Mouse (Mus musculus) liver, embryonic 12.5 days (tissue): ENCODE measurements around the gene Gm14085. TPM values are rescaled to one million over a fixed set of nuclear protein-coding genes. Genes with fewer than 3 reads are reported as not detected.
"Not testable (repeated sequence)": the region's sequence is repeated elsewhere in the genome, so short reads cannot be mapped to it uniquely, and the experiment has no call there.

Source experiments
- ATAC-seq: fragments of 200-750 bp; cut with Nextera tagmentation; 2 replicates; pipeline ENCODE4 v1.8.0; 2017; ENCODE audit warnings: moderate number of reproducible peaks, mild to moderate bottlenecking, moderate library complexity
- H3K27ac ChIP-seq: fragments of 300-500 bp; sonication (generic); 2 replicates; pipeline ENCODE4 v1.5.1; 2016; ENCODE audit warnings: mild to moderate bottlenecking
- H3K27me3 ChIP-seq: fragments of 300-500 bp; sonication (generic); replicated peaks from 2 replicates; pipeline ENCODE4 v1.6.1; 2016; ENCODE audit warnings: mild to moderate bottlenecking, moderate library complexity
- H3K36me3 ChIP-seq: fragments of 300-500 bp; sonication (generic); 2 replicates; pipeline ENCODE4 v1.6.1; 2016; ENCODE audit warnings: mild to moderate bottlenecking, moderate library complexity
- H3K4me1 ChIP-seq: fragments of 300-500 bp; sonication (generic); 2 replicates; pipeline ENCODE4 v1.6.1; 2016
- H3K4me2 ChIP-seq: fragments of 300-500 bp; sonication (generic); 2 replicates; pipeline ENCODE4 v1.6.1; 2016; ENCODE audit warnings: mild to moderate bottlenecking, moderate library complexity
- H3K4me3 ChIP-seq: fragments of 300-500 bp; sonication (generic); 2 replicates; pipeline ENCODE4 v1.5.1; 2016; ENCODE audit warnings: mild to moderate bottlenecking, moderate library complexity
- H3K9ac ChIP-seq: fragments of 300-500 bp; sonication (generic); 2 replicates; pipeline ENCODE4 v1.6.1; 2016; ENCODE audit warnings: mild to moderate bottlenecking, moderate library complexity
- H3K9me3 ChIP-seq: fragments of 300-500 bp; sonication (generic); replicated peaks from 2 replicates; pipeline ENCODE4 v1.6.1; 2016; ENCODE audit warnings: mild to moderate bottlenecking, moderate library complexity
- WGBS: fragments of 180-500 bp; shearing (Covaris S2); methylation state at CpG from one replicate; pipeline ENCODE4 v1.1.7; 2016; ENCODE audit not compliant: insufficient replicate concordance; 5-methylcytosine and 5-hydroxymethylcytosine counted together
- polyA plus RNA-seq: library from polyadenylated mRNA; unstranded; fragments of >200 nt; fragmentation: Nextera tagmentation; extraction: Ambion mirVana; gene quantifications from 2 replicates; pipeline ENCODE4 v1.2.1, GENCODE M21; 2016

Gm14085 gene
- polyA plus RNA-seq, 1 experiment from 2014 or later = not detected

- not testable (repeated sequence) for H3K4me2 ChIP-seq, H3K4me1 ChIP-seq, ATAC-seq, H3K27me3 ChIP-seq, H3K27ac ChIP-seq, H3K36me3 ChIP-seq, H3K9ac ChIP-seq, H3K9me3 ChIP-seq, H3K4me3 ChIP-seq
Measured at GRCm38 (mm10) chr2:122486122-122486521, 1.4 kb downstream of the Gm14085 start.

DNA sequence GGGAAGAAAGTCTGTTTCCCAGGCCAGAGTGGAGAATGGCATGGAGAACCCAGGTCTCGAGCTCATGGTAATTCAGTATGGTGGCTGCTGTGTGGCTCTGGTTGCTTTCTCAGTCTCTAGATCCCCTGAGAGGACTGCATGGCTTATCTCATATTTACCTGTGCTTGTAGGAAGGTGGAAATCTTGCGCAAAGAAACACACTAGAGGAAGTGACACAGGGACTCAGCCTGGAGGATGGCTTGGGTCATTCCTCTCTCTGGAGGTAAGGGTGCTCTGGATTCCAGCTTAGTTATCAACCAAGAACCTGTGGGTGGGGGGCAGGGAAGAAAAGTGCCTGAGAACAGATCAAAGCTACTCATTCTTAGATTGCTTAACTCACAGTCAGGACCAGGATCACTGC, 1.9 kb downstream of the Gm14085 start:
- Histone ChIP-seq H3K9me3 (no peaks in the 10 kb centered on the region), H3K9ac (no peak overlapping the region), H3K27me3 (no peaks in the 10 kb centered on the region), H3K4me1 (no peaks in the 10 kb centered on the region), H3K36me3 (no peaks in the 10 kb centered on the region), H3K4me2 (no peak overlapping the region), H3K27ac (no peak overlapping the region), H3K4me3 (no peak overlapping the region)
- no peak for ATAC-seq
- 58% methylated on average over 2 of the region's 2 CpGs for WGBS

DNA sequence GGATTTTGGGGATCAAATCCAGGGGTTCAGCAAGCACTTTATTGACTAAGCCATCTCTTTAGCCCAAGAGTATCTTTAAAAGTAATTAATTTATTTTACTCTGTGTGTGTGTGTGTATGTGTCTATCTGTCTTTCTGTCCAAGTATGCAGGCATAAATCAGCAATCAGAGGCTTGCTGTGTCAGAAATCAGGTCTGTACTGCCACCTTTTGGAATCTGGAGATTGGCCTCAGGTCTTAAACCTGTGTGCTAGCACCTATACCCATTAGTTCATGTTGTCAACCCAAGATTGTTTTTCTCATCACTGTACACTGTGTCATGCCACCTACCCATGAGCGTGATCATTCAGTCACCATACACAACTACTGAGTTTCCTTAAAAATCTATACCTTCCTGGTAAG, 45.0 kb downstream of the Gm14085 start:
- not testable (repeated sequence) for H3K4me3 ChIP-seq, ATAC-seq, H3K27me3 ChIP-seq, H3K4me2 ChIP-seq, H3K9ac ChIP-seq, H3K9me3 ChIP-seq, H3K27ac ChIP-seq, H3K4me1 ChIP-seq, H3K36me3 ChIP-seq
- WGBS = 72% methylated on average over 1 of the region's 1 CpGs

- H3K27ac ChIP-seq = no peak overlapping the region
- no peak overlapping the region for H3K9ac ChIP-seq
- no peaks in the 10 kb centered on the region for H3K9me3 ChIP-seq
- ATAC-seq = no peak
- no peaks in the 10 kb centered on the region for H3K4me1 ChIP-seq
- H3K36me3 ChIP-seq = no peaks in the 10 kb centered on the region
- 61% methylated on average over 7 of the region's 7 CpGs for WGBS
- H3K4me2 ChIP-seq = no peak overlapping the region
- H3K4me3 ChIP-seq = no peak overlapping the region
- H3K27me3 ChIP-seq = no peaks in the 10 kb centered on the region
Measured at GRCm38 (mm10) chr2:122531290-122531689, 46.5 kb downstream of the Gm14085 start.

DNA sequence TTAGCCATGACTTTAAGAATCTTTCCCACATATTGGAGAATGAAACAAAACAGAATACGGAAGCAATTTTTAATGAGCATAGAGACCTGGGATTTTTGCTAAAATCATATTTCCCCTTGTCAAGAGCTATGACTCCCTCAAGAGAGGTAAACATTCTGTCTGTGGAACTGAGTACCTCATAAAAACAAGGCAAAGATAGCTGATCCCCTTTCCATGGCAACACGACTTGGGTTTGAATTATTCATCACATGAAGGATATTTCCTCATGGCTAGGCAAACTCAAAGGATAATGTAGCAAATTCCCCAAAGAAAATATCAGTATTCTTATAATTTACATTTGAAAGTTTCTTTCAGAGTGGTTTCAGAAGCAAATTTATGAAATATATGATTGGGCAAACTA, 47.0 kb downstream of the Gm14085 start:
- no peak overlapping the region for H3K27ac ChIP-seq
- 61% methylated on average over 2 of the region's 2 CpGs for WGBS
- no peaks in the 10 kb centered on the region for H3K4me1 ChIP-seq
- H3K27me3 ChIP-seq = no peaks in the 10 kb centered on the region
- H3K9ac ChIP-seq = no peak overlapping the region
- no peaks in the 10 kb centered on the region for H3K36me3 ChIP-seq
- H3K9me3 ChIP-seq = no peaks in the 10 kb centered on the region
- H3K4me2 ChIP-seq = no peak overlapping the region
- H3K4me3 ChIP-seq = no peak overlapping the region
- ATAC-seq = no peak

DNA sequence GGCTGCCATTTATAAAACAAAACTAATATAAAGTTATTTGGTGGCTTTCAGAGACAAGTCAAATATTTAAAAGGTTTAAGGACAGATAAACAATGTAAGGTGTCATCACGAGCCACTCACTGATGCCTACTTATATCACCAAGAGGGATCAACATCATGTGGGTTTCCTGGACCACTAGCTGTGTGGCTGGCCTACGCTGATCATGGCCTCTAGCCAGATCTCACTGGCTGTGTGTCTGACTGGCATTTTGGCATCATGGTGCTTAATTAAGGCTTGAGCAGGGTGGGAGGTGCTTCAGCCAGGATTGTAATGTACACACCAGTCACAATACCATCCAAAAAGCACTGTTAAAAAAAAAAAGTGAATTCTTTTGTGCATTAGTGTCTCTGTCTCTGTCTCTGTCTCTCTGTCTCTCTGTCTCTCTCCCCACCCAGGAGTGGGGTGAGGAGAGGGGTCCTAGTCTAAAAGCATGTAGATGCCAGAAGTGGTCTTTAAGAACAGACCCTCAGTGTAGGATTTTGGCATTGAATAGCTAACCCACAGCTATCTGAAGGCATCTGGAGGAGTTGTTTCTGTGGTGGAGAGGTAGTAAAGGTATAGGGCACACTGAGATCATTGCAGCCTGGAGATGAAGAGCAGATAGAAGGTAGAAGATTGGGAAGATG, 47.5 kb downstream of the Gm14085 start:
- Histone ChIP-seq H3K4me1 (no peaks in the 10 kb centered on the region), H3K27ac (no peak overlapping the region), H3K4me2 (no peak overlapping the region), H3K27me3 (no peaks in the 10 kb centered on the region), H3K4me3 (no peak overlapping the region), H3K9me3 (no peaks in the 10 kb centered on the region), H3K9ac (no peak overlapping the region), H3K36me3 (no peaks in the 10 kb centered on the region)
- no peak for ATAC-seq
- 60% methylated on average over 2 of the region's 2 CpGs for WGBS

- Histone ChIP-seq H3K4me1 (no peaks in the 10 kb centered on the region), H3K27me3 (no peaks in the 10 kb centered on the region), H3K36me3 (no peaks in the 10 kb centered on the region), H3K9me3 (no peaks in the 10 kb centered on the region), H3K27ac (no peak overlapping the region), H3K4me3 (no peak overlapping the region), H3K4me2 (no peak overlapping the region), H3K9ac (no peak overlapping the region)
- 58% methylated on average over 2 of the region's 2 CpGs for WGBS
- no peak for ATAC-seq
Measured at GRCm38 (mm10) chr2:122532802-122533186, 48.1 kb downstream of the Gm14085 start.

GRCm38 (mm10) chr2:122533378-122533777, 48.6 kb downstream of the Gm14085 start:
- WGBS = 65% methylated on average over 2 of the region's 2 CpGs
- Histone ChIP-seq H3K27ac (no peak overlapping the region), H3K4me3 (no peak overlapping the region), H3K27me3 (no peaks in the 10 kb centered on the region), H3K36me3 (no peaks in the 10 kb centered on the region), H3K9me3 (no peaks in the 10 kb centered on the region), H3K4me1 (no peaks in the 10 kb centered on the region), H3K9ac (no peak overlapping the region), H3K4me2 (no peak overlapping the region)
- ATAC-seq = no peak

- H3K27ac ChIP-seq = no peak overlapping the region
- H3K36me3 ChIP-seq = no peaks in the 10 kb centered on the region
- no peak overlapping the region for H3K4me2 ChIP-seq
- H3K9ac ChIP-seq = no peak overlapping the region
- H3K27me3 ChIP-seq = no peaks in the 10 kb centered on the region
- H3K9me3 ChIP-seq = no peaks in the 10 kb centered on the region
- WGBS = 52% methylated on average over 2 of the region's 2 CpGs
- no peak overlapping the region for H3K4me3 ChIP-seq
- H3K4me1 ChIP-seq = no peaks in the 10 kb centered on the region
- no peak for ATAC-seq
Measured at GRCm38 (mm10) chr2:122534671-122535070, 49.9 kb downstream of the Gm14085 start.

DNA sequence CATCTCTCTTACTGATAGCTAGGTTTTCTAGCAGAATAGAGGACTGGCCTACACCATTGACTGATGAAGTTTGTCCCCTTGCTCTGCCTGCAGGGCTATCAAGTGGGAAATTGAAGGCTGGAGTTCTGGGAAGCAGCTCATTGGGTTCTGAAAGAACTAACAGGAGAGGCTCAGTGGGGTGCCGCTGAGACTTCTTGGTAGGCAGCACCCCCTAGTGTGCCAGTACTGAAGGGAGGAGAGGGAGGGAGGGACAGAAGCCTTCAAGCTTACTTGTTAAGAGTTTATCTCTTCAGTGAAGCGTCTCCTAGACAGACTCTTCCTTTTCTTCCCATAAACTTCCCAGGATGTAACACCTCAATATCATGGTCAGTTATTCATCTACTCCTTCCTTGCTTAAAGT, 73.6 kb downstream of the Gm14085 start:
- no peaks in the 10 kb centered on the region for H3K4me1 ChIP-seq
- H3K36me3 ChIP-seq = no peaks in the 10 kb centered on the region
- H3K27ac ChIP-seq = no peak overlapping the region
- no peak for ATAC-seq
- WGBS = 21% methylated on average over 2 of the region's 2 CpGs
- no peak overlapping the region for H3K4me2 ChIP-seq
- no peak overlapping the region for H3K4me3 ChIP-seq
- H3K27me3 ChIP-seq = no peaks in the 10 kb centered on the region
- H3K9me3 ChIP-seq = no peaks in the 10 kb centered on the region
- H3K9ac ChIP-seq = no peak overlapping the region

DNA sequence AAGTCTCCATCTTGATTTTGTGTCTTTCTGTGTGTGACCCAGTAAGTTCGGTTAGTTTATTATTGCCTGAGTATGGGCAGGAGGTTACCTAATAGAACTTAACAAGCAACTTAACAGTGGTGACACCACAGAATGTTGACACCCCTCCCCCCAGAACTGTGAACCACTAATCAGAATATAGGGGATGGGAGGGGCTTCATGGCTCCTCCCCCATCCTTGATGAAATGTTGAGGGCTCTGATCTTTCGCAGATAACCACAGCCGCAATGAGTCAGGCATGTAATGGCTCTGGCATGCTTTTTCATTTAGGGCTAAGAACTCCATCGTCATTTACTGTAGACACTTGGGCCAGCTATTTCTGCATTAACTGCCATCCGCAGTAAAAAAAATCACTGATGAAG, 76.5 kb downstream of the Gm14085 start:
- no peak for ATAC-seq
- Histone ChIP-seq H3K27ac (no peak overlapping the region), H3K4me3 (no peak overlapping the region), H3K27me3 (no peaks in the 10 kb centered on the region), H3K4me1 (no peaks in the 10 kb centered on the region), H3K4me2 (no peak overlapping the region), H3K9ac (no peak overlapping the region), H3K9me3 (no peaks in the 10 kb centered on the region), H3K36me3 (no peaks in the 10 kb centered on the region)
- WGBS = 75% methylated on average over 5 of the region's 5 CpGs

- H3K4me2 ChIP-seq = no peak overlapping the region
- WGBS = 78% methylated on average over 1 of the region's 1 CpGs
- H3K27ac ChIP-seq = no peak overlapping the region
Measured at GRCm38 (mm10) chr2:122562251-122562650, 77.5 kb downstream of the Gm14085 start.

DNA sequence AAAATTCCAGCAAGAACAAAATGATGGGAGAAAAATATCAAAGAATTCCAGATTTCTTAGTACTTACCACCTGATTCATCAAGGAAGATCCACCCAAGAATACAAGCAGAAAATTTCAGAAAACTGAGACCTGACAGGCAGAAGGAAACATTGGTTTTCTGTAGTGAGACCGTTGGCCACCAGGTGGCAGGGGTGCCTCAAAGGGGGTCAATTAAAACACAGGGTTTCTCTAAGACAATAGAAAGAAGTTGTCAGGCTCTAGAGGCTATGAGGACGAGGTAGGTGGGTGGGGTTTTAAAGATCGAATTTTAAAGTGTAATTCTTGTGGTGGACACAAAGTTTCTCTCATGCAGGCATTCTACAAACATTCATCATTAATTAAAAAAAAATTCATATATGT, 84.7 kb downstream of the Gm14085 start:
- H3K27ac ChIP-seq = no peak overlapping the region

More at GRCm38 (mm10) chr2:122562251-122562650, 77.5 kb downstream of the Gm14085 start:
- no peaks in the 10 kb centered on the region for H3K27me3 ChIP-seq
- H3K4me1 ChIP-seq = no peaks in the 10 kb centered on the region
- no peak overlapping the region for H3K4me3 ChIP-seq
- no peak for ATAC-seq
- H3K36me3 ChIP-seq = no peaks in the 10 kb centered on the region
- no peak overlapping the region for H3K9ac ChIP-seq
- no peaks in the 10 kb centered on the region for H3K9me3 ChIP-seq

More for the DNA sequence above, 84.7 kb downstream of the Gm14085 start:
- Histone ChIP-seq H3K4me2 (no peak overlapping the region), H3K4me3 (no peak overlapping the region), H3K9me3 (no peaks in the 10 kb centered on the region), H3K27me3 (no peaks in the 10 kb centered on the region), H3K36me3 (no peaks in the 10 kb centered on the region), H3K9ac (no peak overlapping the region), H3K4me1 (no peaks in the 10 kb centered on the region)
- no peak for ATAC-seq
- WGBS = 7% methylated on average over 3 of the region's 3 CpGs
